Mouse (Mus musculus): ENCODE data around the gene Cenpa.

DNA sequence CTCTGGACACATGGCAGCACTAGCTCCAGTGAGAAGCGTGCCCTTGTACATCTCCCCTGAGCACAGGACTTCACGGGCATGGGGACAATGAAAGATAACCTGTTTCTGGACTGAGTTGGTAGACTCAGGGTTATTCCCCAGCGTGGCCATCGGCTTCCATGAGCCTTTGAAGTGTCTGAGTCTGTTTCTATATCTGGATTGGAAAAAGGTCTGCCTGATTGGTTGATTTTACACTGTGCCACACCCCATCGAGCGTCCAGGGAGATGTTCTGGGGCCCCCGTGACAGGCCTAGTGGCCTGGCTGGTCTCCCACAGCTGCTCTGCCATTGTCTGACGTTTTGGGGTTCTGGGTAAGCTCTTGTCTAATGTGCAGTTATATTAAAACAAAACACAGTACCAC, 11.5 kb upstream of the Cenpa start:
- TF ChIP-seq POLR2A (IDR thresholded peaks at IDR 0.05; ENCODE audit: borderline replicate concordance, insufficient read depth, low read length) (no peak), CTCF (IDR thresholded peaks at IDR 0.05; ENCODE audit: borderline replicate concordance, insufficient read depth, low read depth, low read length) (no peak)
